Mouse (Mus musculus): ENCODE data around the gene Dyrk1b.

GRCm38 (mm10) chr7:28149841-28150240 lies 29.4 kb upstream of the Dyrk1b start:
- TF ChIP-seq CTCF (IDR thresholded peaks at IDR 0.05; ENCODE audit: low read depth, low read length) (no peak), GATA1 (IDR thresholded peaks at IDR 0.05; ENCODE audit: borderline replicate concordance, low read length) (no peak), TAL1 (conservative IDR thresholded peaks at IDR 0.05; ENCODE audit: low read depth, low read length) (no peak), POLR2AphosphoS5 (IDR thresholded peaks at IDR 0.05; ENCODE audit: insufficient replicate concordance, low read depth, low read length) (no peak)
